Mouse (Mus musculus): ENCODE data around the gene Snrnp70. TPM values are rescaled to one million over a fixed set of nuclear protein-coding genes. Genes with fewer than 3 reads are reported as not detected.

The Snrnp70 gene
- polyA plus RNA-seq, 1 experiment = 720 TPM

DNA sequence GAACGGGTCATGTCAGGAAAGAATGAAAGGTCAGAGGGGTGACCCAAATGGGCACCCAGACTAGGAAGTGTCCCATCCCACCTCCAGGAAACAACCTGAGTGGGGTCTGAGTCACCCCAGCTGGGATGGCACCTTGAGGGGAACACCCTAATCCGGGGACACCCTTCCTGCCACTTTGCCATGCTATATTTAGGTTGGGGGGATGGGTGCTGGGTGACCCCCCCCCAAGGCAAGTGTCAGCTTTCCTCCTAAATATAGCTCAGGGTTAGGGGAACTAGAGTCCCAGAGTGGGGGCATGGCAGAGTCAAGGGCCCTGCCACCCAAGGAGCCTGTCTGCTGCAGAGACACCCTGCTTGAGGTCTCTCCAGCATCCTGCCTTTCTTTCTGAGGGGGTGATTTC is 16.9 kb upstream of the Snrnp70 start:
- TF ChIP-seq POLR2A (IDR thresholded peaks at IDR 0.05; ENCODE audit: extremely low read depth, insufficient read depth, low read length) = no peak
- TF ChIP-seq CTCF (IDR thresholded peaks at IDR 0.05; ENCODE audit: extremely low read depth, insufficient read depth, low read length) = no peak
- H3K4me3 ChIP-seq (ENCODE audit: insufficient read depth, low read length) = no peak overlapping the region
- no peak overlapping the region for H3K27ac ChIP-seq (ENCODE audit: insufficient read depth, low read length)

DNA sequence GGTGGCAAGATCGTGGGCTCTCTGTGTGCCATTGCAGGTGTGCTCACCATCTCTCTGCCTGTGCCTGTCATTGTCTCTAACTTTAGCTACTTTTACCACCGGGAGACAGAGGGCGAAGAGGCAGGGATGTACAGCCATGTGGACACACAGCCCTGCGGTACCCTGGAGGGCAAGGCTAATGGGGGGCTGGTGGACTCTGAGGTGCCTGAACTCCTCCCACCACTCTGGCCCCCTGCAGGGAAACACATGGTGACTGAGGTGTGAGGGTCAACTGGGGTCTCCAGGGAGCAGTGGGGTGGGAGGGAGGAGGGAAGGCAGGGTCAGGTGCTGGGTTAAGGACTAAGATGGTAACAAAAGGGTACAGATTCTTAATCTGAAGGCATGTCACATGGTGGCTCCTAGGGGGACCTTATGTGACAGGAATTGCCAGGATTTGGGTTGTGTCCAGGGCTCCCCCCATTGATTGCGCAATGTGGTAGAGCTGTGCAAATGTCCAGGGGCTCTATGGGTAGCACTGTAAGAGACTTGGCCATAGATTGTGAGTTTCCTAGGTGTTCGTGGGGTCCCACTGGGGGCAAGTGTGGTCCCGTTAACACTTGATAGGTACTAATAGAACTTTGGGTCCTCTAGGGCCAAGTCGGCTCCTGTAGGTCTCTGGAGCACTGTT is 14.1 kb upstream of the Snrnp70 start:
- no peak for TF ChIP-seq CTCF (IDR thresholded peaks at IDR 0.05; ENCODE audit: extremely low read depth, insufficient read depth, low read length)
- TF ChIP-seq POLR2A (IDR thresholded peaks at IDR 0.05; ENCODE audit: extremely low read depth, insufficient read depth, low read length) = no peak
- H3K4me3 ChIP-seq (ENCODE audit: insufficient read depth, low read length) = no peak overlapping the region

More for the DNA sequence above, 16.9 kb upstream of the Snrnp70 start:
- H3K4me1 ChIP-seq (ENCODE audit: control insufficient read depth, insufficient read depth, low read length) = no peaks in the 10 kb centered on the region

DNA sequence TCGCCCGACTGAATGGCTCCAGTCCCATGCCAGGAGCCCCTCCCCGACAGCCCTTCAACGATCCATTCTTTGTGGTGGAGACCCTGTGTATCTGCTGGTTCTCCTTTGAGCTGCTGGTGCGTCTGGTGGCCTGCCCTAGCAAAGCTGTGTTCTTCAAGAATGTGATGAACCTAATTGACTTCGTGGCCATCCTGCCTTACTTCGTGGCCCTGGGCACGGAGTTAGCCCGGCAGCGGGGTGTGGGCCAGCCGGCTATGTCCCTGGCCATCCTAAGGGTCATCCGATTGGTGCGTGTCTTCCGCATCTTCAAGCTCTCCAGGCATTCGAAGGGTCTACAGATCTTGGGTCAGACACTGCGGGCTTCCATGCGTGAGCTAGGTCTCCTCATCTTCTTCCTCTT is 13.4 kb upstream of the Snrnp70 start:
- TF ChIP-seq POLR2A (IDR thresholded peaks at IDR 0.05; ENCODE audit: extremely low read depth, insufficient read depth, low read length) (no peak), CTCF (IDR thresholded peaks at IDR 0.05; ENCODE audit: extremely low read depth, insufficient read depth, low read length) (no peak)
- no peak overlapping the region for H3K27ac ChIP-seq (ENCODE audit: insufficient read depth, low read length)
- no peaks in the 10 kb centered on the region for H3K4me1 ChIP-seq (ENCODE audit: control insufficient read depth, insufficient read depth, low read length)
- no peak overlapping the region for H3K4me3 ChIP-seq (ENCODE audit: insufficient read depth, low read length)

More for the DNA sequence above, 14.1 kb upstream of the Snrnp70 start:
- H3K4me1 ChIP-seq (ENCODE audit: control insufficient read depth, insufficient read depth, low read length) = no peaks in the 10 kb centered on the region
- H3K27ac ChIP-seq (ENCODE audit: insufficient read depth, low read length) = no peak overlapping the region

DNA sequence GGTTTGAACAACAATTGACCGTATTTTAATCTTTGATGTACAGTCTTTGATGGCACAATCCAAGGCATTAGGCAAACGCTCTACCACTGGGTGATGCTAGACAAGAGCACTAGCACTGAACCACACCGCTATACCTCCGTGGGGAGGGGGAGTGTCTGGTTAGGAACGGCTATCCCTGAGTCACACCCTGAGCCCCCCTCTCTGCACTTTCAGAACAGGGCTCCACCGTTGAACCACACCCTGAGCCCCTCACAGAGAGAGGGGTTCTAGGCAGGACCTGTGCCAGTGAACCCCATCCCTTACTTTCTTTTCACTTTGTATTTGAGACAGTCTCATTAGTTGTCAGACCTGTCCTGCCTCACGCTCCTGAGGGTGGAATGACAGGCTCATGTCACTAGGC is 12.8 kb upstream of the Snrnp70 start:
- H3K4me1 ChIP-seq (ENCODE audit: control insufficient read depth, insufficient read depth, low read length) = no peaks in the 10 kb centered on the region
- TF ChIP-seq CTCF (IDR thresholded peaks at IDR 0.05; ENCODE audit: extremely low read depth, insufficient read depth, low read length) = no peak
- TF ChIP-seq POLR2A (IDR thresholded peaks at IDR 0.05; ENCODE audit: extremely low read depth, insufficient read depth, low read length) = no peak
- no peak overlapping the region for H3K4me3 ChIP-seq (ENCODE audit: insufficient read depth, low read length)
- H3K27ac ChIP-seq (ENCODE audit: insufficient read depth, low read length) = no peak overlapping the region

DNA sequence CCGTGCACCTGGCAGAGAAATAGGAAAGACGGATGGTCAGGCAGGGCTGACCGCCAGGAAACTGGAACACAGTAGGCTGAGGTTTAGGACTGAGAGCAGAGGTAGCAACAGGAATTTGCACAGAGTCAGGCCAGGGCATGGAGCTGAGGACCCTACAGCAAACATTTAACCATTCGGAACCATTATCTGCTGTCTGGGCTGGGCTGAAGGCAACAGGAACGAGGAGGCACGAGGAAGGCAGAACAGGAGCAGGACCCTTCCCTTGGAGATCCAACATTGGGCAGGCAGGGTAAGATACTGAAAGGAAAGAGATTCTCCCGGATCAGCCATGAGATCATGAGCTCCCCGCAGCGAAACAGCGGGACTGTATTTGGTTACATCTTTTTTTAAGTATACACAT is 12.3 kb upstream of the Snrnp70 start:
- no peaks in the 10 kb centered on the region for H3K4me1 ChIP-seq (ENCODE audit: control insufficient read depth, insufficient read depth, low read length)
- H3K27ac ChIP-seq (ENCODE audit: insufficient read depth, low read length) = no peak overlapping the region
- no peak for TF ChIP-seq POLR2A (IDR thresholded peaks at IDR 0.05; ENCODE audit: extremely low read depth, insufficient read depth, low read length)
- no peak for TF ChIP-seq CTCF (IDR thresholded peaks at IDR 0.05; ENCODE audit: extremely low read depth, insufficient read depth, low read length)
- H3K4me3 ChIP-seq (ENCODE audit: insufficient read depth, low read length) = no peak overlapping the region

DNA sequence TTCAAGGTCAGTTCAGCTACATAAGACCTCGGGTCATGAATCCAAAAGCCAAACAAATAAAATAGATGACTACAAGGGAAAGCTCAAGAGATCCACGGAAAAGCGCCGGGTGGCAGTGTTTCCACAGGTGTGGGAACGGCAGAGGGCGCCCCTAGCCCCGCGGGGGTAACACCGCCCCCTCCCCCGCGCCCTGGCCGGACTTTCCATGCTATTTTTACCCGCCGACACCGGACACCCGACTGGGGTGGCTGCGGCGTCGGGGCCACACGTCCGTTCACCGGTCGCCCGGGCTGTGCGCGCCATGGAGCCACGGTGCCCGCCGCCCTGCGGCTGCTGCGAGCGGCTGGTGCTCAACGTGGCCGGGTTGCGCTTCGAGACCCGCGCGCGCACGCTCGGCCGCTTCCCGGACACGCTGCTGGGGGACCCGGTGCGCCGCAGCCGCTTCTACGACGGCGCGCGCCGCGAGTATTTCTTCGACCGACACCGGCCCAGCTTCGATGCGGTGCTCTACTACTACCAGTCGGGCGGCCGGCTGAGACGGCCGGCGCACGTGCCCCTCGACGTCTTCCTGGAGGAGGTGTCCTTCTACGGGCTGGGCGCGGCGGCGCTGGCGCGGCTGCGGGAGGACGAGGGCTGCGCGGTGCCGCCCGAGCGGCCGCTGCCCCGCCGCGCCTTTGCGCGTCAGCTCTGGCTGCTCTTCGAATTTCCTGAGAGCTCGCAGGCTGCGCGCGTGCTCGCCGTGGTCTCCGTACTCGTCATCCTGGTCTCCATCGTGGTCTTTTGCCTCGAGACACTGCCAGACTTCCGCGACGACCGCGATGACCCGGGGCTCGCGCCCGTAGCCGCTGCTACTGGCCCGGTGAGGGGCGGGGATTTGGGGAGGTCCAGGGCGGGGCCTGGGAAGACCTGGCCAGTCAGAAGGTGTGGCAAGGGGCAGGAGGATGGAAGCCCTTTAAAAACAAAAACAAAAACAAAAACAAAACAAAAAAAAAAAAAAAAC is 10.9 kb upstream of the Snrnp70 start:
- no peaks in the 10 kb centered on the region for H3K4me1 ChIP-seq (ENCODE audit: control insufficient read depth, insufficient read depth, low read length)
- H3K4me3 ChIP-seq (ENCODE audit: insufficient read depth, low read length) = no peak overlapping the region
- TF ChIP-seq POLR2A (IDR thresholded peaks at IDR 0.05; ENCODE audit: extremely low read depth, insufficient read depth, low read length) (no peak), CTCF (IDR thresholded peaks at IDR 0.05; ENCODE audit: extremely low read depth, insufficient read depth, low read length) (no peak)
- H3K27ac ChIP-seq (ENCODE audit: insufficient read depth, low read length) = no peak overlapping the region

DNA sequence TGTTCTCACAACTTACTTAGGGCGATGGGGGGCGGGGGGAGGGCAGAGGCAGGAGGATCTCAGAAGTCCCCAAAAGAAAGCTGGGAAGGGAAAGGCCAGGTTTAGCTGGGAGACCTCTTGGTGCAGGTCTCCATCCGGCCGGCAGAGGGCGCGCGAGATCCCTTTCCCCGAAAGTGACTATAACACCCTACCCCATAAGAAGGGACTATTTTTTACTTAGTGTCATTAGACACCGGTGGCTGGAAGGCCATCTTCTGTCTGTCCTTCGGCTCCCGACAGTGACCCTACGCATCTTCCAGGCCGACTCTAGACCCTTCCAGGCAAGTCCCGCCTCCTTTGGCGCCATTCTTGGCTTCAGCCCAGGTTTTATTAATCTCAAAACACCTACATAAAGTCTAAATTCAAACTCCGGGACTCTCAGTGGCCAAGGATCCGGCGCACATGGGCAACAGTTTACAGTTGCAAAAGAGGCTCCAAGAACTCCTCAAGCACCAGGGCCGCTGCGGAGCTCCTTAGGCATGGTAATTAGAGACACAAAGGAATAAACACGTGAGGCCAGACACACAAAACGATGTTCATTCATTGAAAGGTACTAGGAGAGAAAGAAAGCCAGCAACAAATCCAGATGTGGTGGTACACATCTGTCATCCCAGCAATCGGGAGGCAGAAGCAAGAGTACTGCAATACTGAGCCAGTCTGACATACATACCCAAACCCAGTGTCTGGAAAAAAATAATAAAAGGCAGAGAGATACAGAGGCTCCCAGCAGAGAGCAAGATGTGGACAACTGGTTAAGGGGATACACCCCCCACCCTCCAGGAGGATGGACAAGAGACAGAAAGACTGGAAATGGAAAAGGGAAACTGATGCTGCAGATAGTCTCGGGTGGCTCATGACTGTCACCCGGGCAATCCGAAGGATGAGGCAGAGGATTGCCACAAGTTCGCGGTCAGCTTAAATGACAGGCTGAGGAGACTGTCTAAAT is 9.8 kb upstream of the Snrnp70 start, which contains the start of gene Kcna7:
Kcna7 (plus strand) TSS at position 563 of the 985 bp plus-strand sequence.
- no peak within 1 kb of the TSS for H3K4me3 ChIP-seq (ENCODE audit: insufficient read depth, low read length)
- TF ChIP-seq POLR2A (IDR thresholded peaks at IDR 0.05; ENCODE audit: extremely low read depth, insufficient read depth, low read length) = no peak
- peak; percentile 71 for TF ChIP-seq CTCF (IDR thresholded peaks at IDR 0.05; ENCODE audit: extremely low read depth, insufficient read depth, low read length)
- H3K27ac ChIP-seq (ENCODE audit: insufficient read depth, low read length) = no peak within 1 kb of the TSS
- no peaks in the 10 kb centered on the region for H3K4me1 ChIP-seq (ENCODE audit: control insufficient read depth, insufficient read depth, low read length)

DNA sequence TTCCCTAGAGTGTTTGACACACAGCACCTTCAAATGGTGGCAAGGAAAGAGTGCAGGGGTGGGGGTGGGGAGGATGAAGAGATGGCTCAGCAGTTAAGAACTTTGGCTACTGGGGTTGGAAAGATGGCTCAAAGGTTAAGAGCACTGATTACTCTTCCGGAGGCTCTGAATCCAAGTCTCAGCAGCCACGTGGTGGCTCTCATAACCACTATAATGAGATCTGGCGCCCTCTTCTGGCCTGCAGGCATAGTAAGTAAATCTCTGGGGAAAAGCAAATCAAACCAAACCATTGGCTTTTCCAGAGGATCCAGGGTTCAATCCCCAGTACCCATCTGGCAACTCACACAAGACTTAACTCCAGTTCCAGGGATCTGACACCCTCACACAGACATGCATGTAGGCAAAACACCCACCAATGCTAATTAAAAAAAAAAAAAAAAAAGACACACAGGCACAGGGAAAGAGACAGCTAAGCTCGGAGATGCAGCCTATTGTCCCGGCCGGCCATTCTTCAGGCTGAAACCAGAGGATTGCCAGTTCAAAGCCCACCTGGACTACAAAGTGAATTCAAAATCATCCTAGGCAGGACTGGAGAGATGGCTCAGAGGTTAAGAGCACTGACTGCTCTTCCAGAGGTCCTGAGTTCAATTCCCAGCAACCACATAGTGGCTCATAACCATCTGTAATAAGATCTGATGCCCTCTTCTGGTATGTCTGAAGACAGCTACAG is 8.2 kb upstream of the Snrnp70 start:
- H3K27ac ChIP-seq (ENCODE audit: insufficient read depth, low read length) = no peak overlapping the region
- no peak overlapping the region for H3K4me3 ChIP-seq (ENCODE audit: insufficient read depth, low read length)
- no peaks in the 10 kb centered on the region for H3K4me1 ChIP-seq (ENCODE audit: control insufficient read depth, insufficient read depth, low read length)
- TF ChIP-seq POLR2A (IDR thresholded peaks at IDR 0.05; ENCODE audit: extremely low read depth, insufficient read depth, low read length) (no peak), CTCF (IDR thresholded peaks at IDR 0.05; ENCODE audit: extremely low read depth, insufficient read depth, low read length) (peak; percentile 43)

Data from cortical plate, adult 2 months (tissue).